Mouse (Mus musculus) ovary, postnatal 36 days (tissue): Measurements from ENCODE around the gene Myrf.

Experiments used
- DNase-seq: peaks from one replicate; pipeline ENCODE4 v3.0.0; 2022; ENCODE audit warnings: low spot score, mixed read lengths

Myrf gene

GRCm38 (mm10) chr19:10205051-10205450 lies 35.5 kb downstream of the Myrf start:
- DNase-seq: no peak

- DNase-seq: no peak
Observed at GRCm38 (mm10) chr19:10204616-10205001, 35.9 kb downstream of the Myrf start.

- peak; percentile 86 for DNase-seq
Observed at GRCm38 (mm10) chr19:10203848-10204615, 36.5 kb downstream of the Myrf start, which contains the start of the genes Tmem258 and Fen1. Tmem258 (plus strand) TSS chr19:10204014. Fen1 (minus strand) TSS chr19:10204169.

GRCm38 (mm10) chr19:10203146-10203847 lies 37.3 kb downstream of the Myrf start:
- no peak for DNase-seq

- DNase-seq: peak; percentile 74
Observed at GRCm38 (mm10) chr19:10198723-10199122, 41.8 kb downstream of the Myrf start.

GRCm38 (mm10) chr19:10198286-10198685 lies 42.3 kb downstream of the Myrf start:
- no peak for DNase-seq

GRCm38 (mm10) chr19:10197130-10197529 lies 43.4 kb downstream of the Myrf start:
- no peak for DNase-seq

- no peak for DNase-seq
Observed at GRCm38 (mm10) chr19:10195252-10195651, 45.3 kb downstream of the Myrf start.

GRCm38 (mm10) chr19:10194337-10194736 lies 46.2 kb downstream of the Myrf start:
- no peak for DNase-seq

- no peak for DNase-seq
Observed at GRCm38 (mm10) chr19:10191326-10191725, 49.2 kb downstream of the Myrf start.

GRCm38 (mm10) chr19:10190796-10191195 lies 49.8 kb downstream of the Myrf start:
- DNase-seq: peak; percentile 61

GRCm38 (mm10) chr19:10189940-10190339 lies 50.6 kb downstream of the Myrf start:
- no peak for DNase-seq

- no peak for DNase-seq
Observed at GRCm38 (mm10) chr19:10189022-10189421, 51.5 kb downstream of the Myrf start.

GRCm38 (mm10) chr19:10188281-10188811 lies 52.2 kb downstream of the Myrf start:
- peak; percentile 33 for DNase-seq

GRCm38 (mm10) chr19:10186569-10186968 lies 54.0 kb downstream of the Myrf start:
- DNase-seq: no peak

GRCm38 (mm10) chr19:10185876-10186275 lies 54.7 kb downstream of the Myrf start:
- no peak for DNase-seq

- DNase-seq: no peak
Observed at GRCm38 (mm10) chr19:10184096-10184495, 56.5 kb downstream of the Myrf start.

GRCm38 (mm10) chr19:10183299-10183983 lies 57.1 kb downstream of the Myrf start:
- peak; percentile 66 for DNase-seq

- DNase-seq: peak; percentile 94
Observed at GRCm38 (mm10) chr19:10182670-10183298, 57.8 kb downstream of the Myrf start, which contains the start of gene Fads1. Fads1 (plus strand) TSS chr19:10182888.

- no peak for DNase-seq
Observed at GRCm38 (mm10) chr19:10182142-10182541, 58.4 kb downstream of the Myrf start.

- DNase-seq: no peak
Observed at GRCm38 (mm10) chr19:10181225-10181624, 59.3 kb downstream of the Myrf start.

GRCm38 (mm10) chr19:10176941-10177372 lies 63.6 kb downstream of the Myrf start:
- DNase-seq: no peak
